Mouse (Mus musculus) bone marrow, adult 2 months (tissue): Measurements from ENCODE around the gene Prokr1. TPM values are rescaled to one million over a fixed set of nuclear protein-coding genes. Genes with fewer than 3 reads are reported as not detected.

Source experiments
- H3K27ac ChIP-seq: fragments of 200-500 bp; 2 replicates; pipeline ENCODE4 v1.5.1; 2012; ENCODE audit warnings: low read depth, mild to moderate bottlenecking, control low read depth, inconsistent platforms, low read length; ENCODE audit not compliant: control insufficient read depth, poor library complexity, insufficient read depth
- H3K4me1 ChIP-seq: fragments of 200-500 bp; 2 replicates; pipeline ENCODE4 v1.6.1; 2011; ENCODE audit warnings: low read length; ENCODE audit not compliant: control insufficient read depth, insufficient read depth
- H3K4me3 ChIP-seq: fragments of 200-500 bp; replicated peaks from 2 replicates; pipeline ENCODE3; 2011; ENCODE audit warnings: mild to moderate bottlenecking, low read depth, low read length, control low read depth; ENCODE audit not compliant: control insufficient read depth
- CTCF ChIP-seq: fragments of 200-500 bp; IDR thresholded peaks from 2 replicates; pipeline ENCODE4 v1.5.1; 2011; ENCODE audit warnings: low read length, control low read depth; ENCODE audit not compliant: control insufficient read depth, insufficient read depth
- POLR2A ChIP-seq: fragments of 200-500 bp; IDR thresholded peaks from 2 replicates; pipeline ENCODE4 v1.6.1; 2011; ENCODE audit warnings: low read depth, mild to moderate bottlenecking, control low read depth, low read length, borderline replicate concordance; ENCODE audit not compliant: control insufficient read depth
- WGBS: fragments of 180-500 bp; shearing (Covaris S2); methylation state at CpG from one replicate; pipeline ENCODE4 v1.1.7; 2018; 5-methylcytosine and 5-hydroxymethylcytosine counted together
- polyA plus RNA-seq: library from polyadenylated mRNA; stranded (reverse); fragments of >200 nt; gene quantifications from 2 replicates; pipeline ENCODE4 v1.2.4, GENCODE M21; 2011; ENCODE audit warnings: low replicate concordance; ENCODE audit not compliant: missing spikeins, insufficient read depth, insufficient read length

Prokr1 gene
- polyA plus RNA-seq, 1 experiment: 1.6 TPM

DNA sequence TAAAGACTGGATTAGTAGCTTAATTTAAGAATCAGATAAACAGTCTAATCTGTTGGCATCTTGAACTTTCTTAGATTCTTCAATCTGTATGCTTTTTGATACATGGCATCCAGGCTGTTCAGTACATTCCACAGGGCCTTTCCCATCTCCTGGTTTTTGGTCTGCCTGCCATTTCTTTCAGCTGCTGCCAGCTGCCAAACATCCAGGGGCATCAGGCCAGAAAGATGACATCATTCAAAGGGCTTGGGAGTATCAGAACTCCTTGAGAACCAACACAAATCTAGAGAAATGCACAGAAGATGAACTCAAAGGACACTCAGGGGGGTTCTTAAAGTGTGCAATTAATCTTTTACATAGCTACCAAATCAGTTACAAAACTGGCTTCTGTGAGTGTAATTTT lies 9.3 kb upstream of the Prokr1 start:
- H3K4me1 ChIP-seq: no peaks in the 10 kb centered on the region

DNA sequence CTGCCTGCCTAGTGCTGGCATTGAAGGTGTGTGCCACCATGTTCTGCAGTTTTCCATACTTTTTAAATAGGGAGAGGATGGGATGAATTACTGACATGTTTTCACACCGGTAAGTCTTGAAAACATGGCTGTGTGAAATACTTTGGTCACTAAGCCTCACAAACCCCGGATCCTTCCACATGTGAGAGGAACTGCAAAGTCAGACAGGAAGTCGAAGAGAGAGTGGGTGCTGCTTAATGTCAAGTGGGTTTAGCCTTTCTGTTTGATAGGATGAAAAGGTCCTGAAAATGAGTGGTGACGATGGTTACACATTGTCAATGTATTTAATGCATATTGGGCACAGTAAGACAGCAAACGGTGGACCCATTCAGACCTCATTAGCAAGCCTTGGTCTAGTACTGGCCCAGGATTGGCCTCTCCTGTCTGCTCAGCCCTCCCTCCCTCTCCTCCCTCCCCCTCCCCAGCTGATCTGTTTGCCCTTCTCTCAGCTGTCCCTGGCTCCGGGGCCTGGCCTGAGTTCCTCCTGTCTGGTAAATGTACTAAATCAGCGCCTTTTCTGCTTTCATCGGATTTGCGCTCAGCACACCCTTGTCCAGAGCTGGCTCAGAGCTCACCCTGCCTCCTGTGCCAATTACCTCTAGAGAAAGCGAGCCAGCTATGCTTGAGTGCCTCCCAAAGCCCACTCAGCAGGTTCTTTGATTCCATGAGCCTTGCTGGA lies 6.7 kb upstream of the Prokr1 start:
- WGBS: 43% methylated on average over 10 of the region's 10 CpGs
- Histone ChIP-seq H3K4me1 (no peaks in the 10 kb centered on the region), H3K4me3 (no peak overlapping the region), H3K27ac (no peak overlapping the region)
- TF ChIP-seq POLR2A: no peak
- no peak for TF ChIP-seq CTCF

More for the DNA sequence above, 9.3 kb upstream of the Prokr1 start:
- TF ChIP-seq CTCF (no peak), POLR2A (no peak)
- Histone ChIP-seq H3K27ac (no peak overlapping the region), H3K4me3 (no peak overlapping the region)

DNA sequence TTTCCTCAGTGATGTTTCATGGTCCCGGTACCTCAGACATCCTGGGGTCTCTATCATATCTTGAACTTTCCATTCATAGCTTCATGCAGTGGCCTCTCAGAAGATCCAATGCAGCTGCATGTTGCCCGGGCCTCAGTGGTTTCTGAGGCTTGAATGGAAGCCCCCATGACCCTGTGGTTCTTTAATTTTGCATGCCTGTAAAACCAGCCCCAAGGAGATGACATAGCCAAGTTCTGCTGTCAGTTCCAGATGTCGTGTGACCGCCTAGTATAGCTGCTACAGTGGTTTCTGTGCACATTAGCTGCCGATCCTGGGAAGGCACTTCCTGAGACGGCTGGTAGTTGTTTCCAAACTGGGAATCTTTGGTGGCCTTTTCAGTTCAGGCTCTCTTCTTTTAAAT lies 3.6 kb upstream of the Prokr1 start:
- Histone ChIP-seq H3K27ac (no peak overlapping the region), H3K4me3 (no peak overlapping the region), H3K4me1 (no peaks in the 10 kb centered on the region)
- TF ChIP-seq POLR2A (no peak), CTCF (no peak)
- 75% methylated on average over 6 of the region's 6 CpGs for WGBS

DNA sequence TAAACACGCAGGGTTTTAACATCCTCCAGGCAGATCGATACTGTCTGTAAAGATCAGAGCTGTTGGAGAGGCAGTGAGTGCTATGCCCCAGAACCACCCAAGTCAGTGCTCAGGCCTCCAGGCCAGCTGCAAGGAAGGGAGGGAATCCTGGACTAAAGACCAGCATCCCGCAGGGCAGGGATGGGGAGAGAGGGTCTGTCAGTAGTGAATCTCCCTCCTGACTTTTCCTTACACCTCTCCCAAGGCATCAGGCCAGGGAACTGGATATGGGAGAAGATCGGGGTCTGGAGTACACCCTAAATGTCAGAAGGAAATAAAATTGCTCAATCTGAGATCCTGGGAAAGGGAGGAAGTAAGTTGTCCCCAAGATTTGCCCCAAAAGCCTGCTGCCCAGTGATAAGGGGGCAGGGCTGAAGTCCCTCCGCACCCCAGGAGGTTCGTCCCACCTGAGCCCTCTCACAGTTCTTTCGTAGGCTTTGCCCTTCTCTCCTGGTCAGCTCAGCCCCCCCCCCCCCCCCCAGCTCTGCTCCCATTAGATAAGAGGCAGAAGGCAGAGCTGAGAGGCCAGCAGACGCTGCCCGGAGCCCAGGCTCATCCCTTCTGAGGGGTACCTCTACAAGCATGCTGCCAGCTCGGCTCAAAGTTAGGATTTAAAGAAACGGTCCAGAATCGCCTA lies 687 bp downstream of the Prokr1 start:
- peak overlapping the region; percentile 69 for H3K4me3 ChIP-seq
- WGBS: 21% methylated on average over 12 of the region's 12 CpGs
- H3K27ac ChIP-seq: no peak overlapping the region
- H3K4me1 ChIP-seq: no peaks in the 10 kb centered on the region
- TF ChIP-seq CTCF (no peak), POLR2A (no peak)

DNA sequence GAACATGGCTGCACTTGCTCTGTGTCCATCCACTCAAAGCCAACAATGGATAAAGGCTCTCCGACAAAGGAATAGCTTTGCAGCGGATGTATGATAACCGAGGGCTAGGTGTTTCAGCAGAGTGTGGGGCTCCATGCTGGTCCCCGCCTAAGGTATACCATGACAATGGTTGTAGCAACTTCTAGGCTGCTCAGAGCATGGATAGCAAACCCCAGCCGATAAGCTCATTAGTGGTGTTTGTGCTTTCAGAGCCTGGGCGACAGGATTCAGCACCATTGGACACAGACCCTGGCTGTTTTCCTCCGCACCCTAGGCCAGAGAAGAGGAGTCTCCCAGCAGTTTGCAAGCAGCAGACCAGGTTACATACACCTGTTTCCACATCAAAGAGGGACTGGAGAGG lies 6.6 kb downstream of the Prokr1 start:
- H3K4me3 ChIP-seq: no peak overlapping the region
- 88% methylated on average over 7 of the region's 7 CpGs for WGBS
- peaks cover 1% of the 10 kb centered on the region; the same call in 1 of the 2 replicates for H3K4me1 ChIP-seq
- TF ChIP-seq POLR2A: no peak
- no peak for TF ChIP-seq CTCF
- no peak overlapping the region; the same call in 1 of the 2 replicates for H3K27ac ChIP-seq

DNA sequence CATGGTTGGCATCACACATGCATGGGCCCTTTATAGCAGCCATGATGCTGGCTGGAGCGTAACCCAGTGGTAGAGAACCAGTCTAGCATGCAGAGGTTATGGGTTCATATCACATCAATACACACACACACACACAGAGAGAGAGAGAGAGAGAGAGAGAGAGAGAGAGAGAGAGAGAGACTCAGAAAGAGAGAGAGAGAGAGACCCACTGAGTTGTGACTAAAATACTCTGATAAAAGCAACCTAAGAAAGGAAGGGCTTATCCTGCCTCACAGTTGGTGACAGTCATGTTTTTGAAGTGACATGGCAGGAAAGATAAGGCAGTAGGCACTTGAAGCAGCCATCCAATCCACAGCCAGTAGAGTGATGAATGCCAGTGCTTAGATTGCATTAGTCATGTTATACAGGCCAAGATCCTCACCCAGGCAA lies 7.3 kb downstream of the Prokr1 start:
- TF ChIP-seq POLR2A (no peak), CTCF (no peak)
- WGBS: 68% methylated on average over 1 of the region's 1 CpGs
- Histone ChIP-seq H3K4me1 (peaks cover 1% of the 10 kb centered on the region; the same call in 1 of the 2 replicates), H3K4me3 (no peak overlapping the region), H3K27ac (peak overlapping the region; percentile 64)

DNA sequence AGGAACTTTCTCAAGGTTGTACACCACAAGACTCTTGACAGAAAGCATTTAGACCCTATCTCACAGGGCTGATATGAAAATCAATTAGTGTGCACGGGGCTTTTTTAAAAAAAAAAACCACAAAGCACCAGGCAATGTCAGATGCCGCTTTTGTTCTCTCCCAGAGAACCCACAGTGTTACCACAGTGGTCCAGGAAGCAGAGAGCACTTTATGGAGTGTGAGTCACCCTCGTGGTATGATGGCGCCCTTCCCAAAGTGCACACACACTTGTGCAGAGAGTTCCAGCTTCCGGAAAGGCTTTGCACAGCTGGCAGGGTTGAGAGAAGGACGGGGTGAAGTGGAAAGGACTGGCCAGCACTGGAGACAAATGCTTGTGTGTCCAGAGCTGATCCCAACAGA lies 8.1 kb downstream of the Prokr1 start:
- no peak overlapping the region for H3K4me3 ChIP-seq
- no peak for TF ChIP-seq CTCF
- TF ChIP-seq POLR2A: no peak
- peaks cover 1% of the 10 kb centered on the region; the same call in 1 of the 2 replicates for H3K4me1 ChIP-seq
- 2% methylated on average over 6 of the region's 6 CpGs for WGBS
- 0 out of 2 replicates have a peak overlapping the region, but pooled peaks have one; percentile 64 for H3K27ac ChIP-seq

DNA sequence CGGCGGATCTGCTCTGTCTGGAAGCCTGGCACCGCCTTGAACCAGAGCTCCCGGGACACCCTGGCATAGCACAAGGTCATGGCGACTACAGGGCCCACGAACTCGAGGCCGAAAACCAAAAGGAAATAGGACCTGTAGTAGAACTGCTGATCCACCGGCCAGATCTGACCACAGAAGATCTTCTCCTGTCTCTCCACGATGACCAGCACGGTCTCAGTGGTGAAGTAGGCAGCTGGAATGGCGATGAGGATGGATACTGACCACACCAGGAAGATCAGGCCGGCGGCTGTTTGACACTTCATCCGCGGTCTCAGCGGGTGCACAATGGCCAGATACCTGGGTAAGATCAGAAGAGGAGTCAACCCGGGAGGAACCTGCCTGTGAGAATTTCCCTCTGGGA lies 9.0 kb downstream of the Prokr1 start:
- Histone ChIP-seq H3K4me1 (peaks cover 1% of the 10 kb centered on the region; the same call in 1 of the 2 replicates), H3K4me3 (no peak overlapping the region), H3K27ac (no peak overlapping the region)
- 87% methylated on average over 18 of the region's 18 CpGs for WGBS
- TF ChIP-seq POLR2A (no peak), CTCF (no peak)
